ENCODE assay signal across 13 mouse cellular contexts in genomic region chr6:72932955-72933354, GRCm38 (mm10).
"Had no signal": no experiment of that assay in that cellular context is flagged by ENCODE, and none has a peak within 500 bp of the region (broad histone marks: within the 10 kb centered on the region; RNA-seq: fewer than 3 reads in every experiment).

No protein-coding gene starts in this region.

- ATAC-seq: intestine, embryonic 16.5 days; midbrain, embryonic 16.5 days had no signal

- H3K4me3 ChIP-seq: layer of hippocampus, adult 2 months; limb, embryonic 12.5 days; liver, embryonic 15.5 days; midbrain, embryonic 12.5 days had no signal

- H3K27me3 ChIP-seq: limb, embryonic 12.5 days; liver, embryonic 15.5 days; midbrain, embryonic 12.5 days had no signal

- DNase-seq: kidney, adult 9 months; kidney, postnatal 4 days; lung, embryonic 14.5 days; lung, postnatal 14 days; right cerebral cortex, postnatal 14 days had no signal

- H3K36me3 ChIP-seq: limb, embryonic 12.5 days; liver, embryonic 15.5 days; midbrain, embryonic 12.5 days had no signal

- H3K4me1 ChIP-seq: limb, embryonic 12.5 days; midbrain, embryonic 12.5 days had no signal

- H3K27ac ChIP-seq: kidney, postnatal 0 days; layer of hippocampus, adult 2 months; limb, embryonic 12.5 days; liver, embryonic 15.5 days; midbrain, embryonic 12.5 days; stomach, postnatal 0 days had no signal
